Mouse (Mus musculus) neural tube, embryonic 13.5 days (tissue): Measurements from ENCODE around the gene Amd1. TPM values are rescaled to one million over a fixed set of nuclear protein-coding genes. Genes with fewer than 3 reads are reported as not detected.

ENCODE experiments used
- ATAC-seq: fragments of 200-750 bp; cut with Nextera tagmentation; 2 replicates; pipeline ENCODE4 v1.8.0; 2017; ENCODE audit warnings: low read depth, mild to moderate bottlenecking, moderate TSS enrichment, moderate library complexity
- H3K27ac ChIP-seq: fragments of 300-500 bp; sonication (generic); replicated peaks from 2 replicates; pipeline ENCODE4 v1.5.1; 2015; ENCODE audit warnings: moderate library complexity, mild to moderate bottlenecking, inconsistent platforms
- H3K27me3 ChIP-seq: fragments of 300-500 bp; sonication (generic); 2 replicates; pipeline ENCODE4 v1.6.1; 2015; ENCODE audit warnings: mild to moderate bottlenecking, inconsistent platforms
- H3K36me3 ChIP-seq: fragments of 300-500 bp; sonication (generic); 2 replicates; pipeline ENCODE4 v1.6.1; 2015; ENCODE audit warnings: mild to moderate bottlenecking, inconsistent platforms
- H3K4me1 ChIP-seq: fragments of 300-500 bp; sonication (generic); replicated peaks from 2 replicates; pipeline ENCODE4 v1.6.1; 2015; ENCODE audit warnings: inconsistent platforms
- H3K4me2 ChIP-seq: fragments of 300-500 bp; sonication (generic); 2 replicates; pipeline ENCODE4 v1.6.1; 2015; ENCODE audit warnings: inconsistent platforms, mild to moderate bottlenecking, moderate library complexity
- H3K4me3 ChIP-seq: fragments of 300-500 bp; sonication (generic); 2 replicates; pipeline ENCODE4 v1.5.1; 2015; ENCODE audit warnings: mild to moderate bottlenecking, inconsistent platforms
- H3K9ac ChIP-seq: fragments of 300-500 bp; sonication (generic); 2 replicates; pipeline ENCODE4 v1.6.1; 2015; ENCODE audit warnings: moderate library complexity, mild to moderate bottlenecking, inconsistent platforms
- H3K9me3 ChIP-seq: fragments of 300-500 bp; sonication (generic); 2 replicates; pipeline ENCODE4 v1.6.1; 2016; ENCODE audit warnings: inconsistent platforms
- WGBS: fragments of 180-500 bp; shearing (Covaris S2); methylation state at CpG from one replicate; pipeline ENCODE4 v1.1.7; 2015; 5-methylcytosine and 5-hydroxymethylcytosine counted together
- polyA plus RNA-seq: library from polyadenylated mRNA; unstranded; fragments of >200 nt; fragmentation: Nextera tagmentation; extraction: Ambion mirVana; gene quantifications from 2 replicates; pipeline ENCODE4 v1.2.1, GENCODE M21; 2015

Gene Amd1
- polyA plus RNA-seq, 1 experiment from 2014 or later: 40.6 TPM

DNA sequence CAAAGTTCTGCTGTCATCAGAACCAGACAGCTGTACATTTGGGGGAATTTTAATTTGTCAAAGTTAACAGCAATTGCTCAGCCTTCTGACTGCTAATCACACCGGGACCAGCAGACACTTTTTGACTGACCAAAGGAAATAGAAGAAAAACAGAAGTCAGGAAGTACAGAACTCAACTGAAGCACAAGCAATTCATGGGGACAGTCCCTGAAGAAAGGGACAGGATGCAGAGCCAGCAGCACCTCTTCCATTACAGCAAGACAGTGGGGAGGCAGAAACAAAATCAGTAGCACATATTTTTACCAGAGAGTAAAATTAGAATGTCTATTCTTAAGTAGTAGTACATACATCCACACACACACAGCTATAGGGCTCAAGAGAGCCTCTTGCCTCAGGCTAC is 15.2 kb downstream of the Amd1 start:
- Histone ChIP-seq H3K27me3 (no peaks in the 10 kb centered on the region), H3K4me3 (no peak overlapping the region), H3K36me3 (peaks cover 49% of the 10 kb centered on the region), H3K9me3 (no peaks in the 10 kb centered on the region), H3K9ac (no peak overlapping the region), H3K4me1 (no peaks in the 10 kb centered on the region), H3K4me2 (no peak overlapping the region), H3K27ac (no peak overlapping the region)
- 95% methylated on average over 1 of the region's 1 CpGs for WGBS
- ATAC-seq: no peak

DNA sequence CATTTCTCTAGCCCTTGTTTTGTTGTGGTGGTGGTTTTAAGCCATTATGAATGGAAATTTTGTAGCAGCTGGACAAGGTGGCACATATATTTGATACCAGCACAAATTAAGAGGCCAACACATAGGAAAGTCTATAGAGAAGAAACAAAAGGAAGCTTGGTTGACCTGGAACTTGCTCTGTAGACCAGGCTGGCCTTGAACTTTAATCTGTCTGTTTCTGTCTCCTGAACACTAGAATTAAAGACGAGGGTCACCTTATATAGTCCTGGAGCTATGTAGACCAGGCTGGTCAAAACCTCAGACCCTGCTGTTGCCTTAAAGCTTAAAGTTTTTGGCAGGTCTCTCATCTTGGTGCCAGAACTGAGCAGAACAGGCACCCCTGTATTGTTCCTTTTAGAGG is 16.4 kb downstream of the Amd1 start:
- 92% methylated on average over 1 of the region's 1 CpGs for WGBS

GRCm38 (mm10) chr10:40284997-40285396 is 17.0 kb downstream of the Amd1 start:
- no peaks in the 10 kb centered on the region for H3K9me3 ChIP-seq
- no peak overlapping the region for H3K27ac ChIP-seq
- no peaks in the 10 kb centered on the region for H3K4me1 ChIP-seq
- H3K27me3 ChIP-seq: no peaks in the 10 kb centered on the region
- WGBS: 92% methylated on average over 3 of the region's 3 CpGs
- peaks cover 35% of the 10 kb centered on the region for H3K36me3 ChIP-seq
- no peak overlapping the region for H3K4me3 ChIP-seq
- H3K9ac ChIP-seq: no peak overlapping the region
- no peak for ATAC-seq
- H3K4me2 ChIP-seq: no peak overlapping the region

More for the DNA sequence above, 16.4 kb downstream of the Amd1 start:
- H3K4me2 ChIP-seq: no peak overlapping the region
- no peaks in the 10 kb centered on the region for H3K9me3 ChIP-seq
- H3K4me3 ChIP-seq: no peak overlapping the region
- H3K27ac ChIP-seq: no peak overlapping the region
- ATAC-seq: no peak
- H3K9ac ChIP-seq: no peak overlapping the region
- no peaks in the 10 kb centered on the region for H3K27me3 ChIP-seq
- H3K4me1 ChIP-seq: no peaks in the 10 kb centered on the region
- peaks cover 37% of the 10 kb centered on the region for H3K36me3 ChIP-seq

- no peak overlapping the region for H3K4me3 ChIP-seq
- 80% methylated on average over 10 of the region's 10 CpGs for WGBS
- H3K36me3 ChIP-seq: peaks cover 28% of the 10 kb centered on the region
- no peak overlapping the region for H3K27ac ChIP-seq
- no peaks in the 10 kb centered on the region for H3K4me1 ChIP-seq
- H3K27me3 ChIP-seq: no peaks in the 10 kb centered on the region
- no peak overlapping the region for H3K4me2 ChIP-seq
- no peak overlapping the region for H3K9ac ChIP-seq
- ATAC-seq: peak; percentile 32; the same call in 1 of the 2 replicates
- H3K9me3 ChIP-seq: no peaks in the 10 kb centered on the region
These were observed 17.7 kb downstream of the Amd1 start for GRCm38 (mm10) chr10:40284179-40284831.

- no peak overlapping the region for H3K27ac ChIP-seq
- no peaks in the 10 kb centered on the region for H3K27me3 ChIP-seq
- 91% methylated on average over 9 of the region's 9 CpGs for WGBS
- no peak overlapping the region for H3K4me3 ChIP-seq
- H3K9me3 ChIP-seq: no peaks in the 10 kb centered on the region
- H3K4me2 ChIP-seq: no peak overlapping the region
- H3K36me3 ChIP-seq: peaks cover 28% of the 10 kb centered on the region
- H3K4me1 ChIP-seq: no peaks in the 10 kb centered on the region
- no peak for ATAC-seq
- H3K9ac ChIP-seq: no peak overlapping the region
These were observed 18.4 kb downstream of the Amd1 start for GRCm38 (mm10) chr10:40283636-40284035.

DNA sequence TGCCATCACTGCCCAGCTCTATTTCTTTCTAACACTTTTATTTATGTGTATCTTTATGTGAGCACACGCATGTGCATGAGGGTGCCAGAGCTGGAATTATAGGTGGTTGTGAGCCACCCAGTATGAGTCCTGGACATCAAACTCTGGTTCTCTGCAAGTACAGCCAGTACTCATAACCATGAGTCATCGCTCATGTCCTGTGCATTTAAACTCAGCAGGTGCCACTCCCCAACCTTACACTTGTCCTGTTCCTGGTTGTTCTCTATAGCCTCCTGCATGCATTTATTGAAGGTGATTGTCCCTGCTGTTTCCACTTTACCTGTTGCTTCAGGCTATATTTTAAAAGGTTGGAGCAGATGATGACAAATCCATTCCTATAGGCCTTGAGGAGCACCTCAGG is 20.4 kb downstream of the Amd1 start:
- peaks cover 21% of the 10 kb centered on the region for H3K36me3 ChIP-seq
- no peak overlapping the region for H3K4me2 ChIP-seq
- no peak overlapping the region for H3K27ac ChIP-seq
- H3K4me1 ChIP-seq: no peaks in the 10 kb centered on the region
- 98% methylated on average over 2 of the region's 2 CpGs for WGBS
- no peaks in the 10 kb centered on the region for H3K27me3 ChIP-seq
- H3K4me3 ChIP-seq: no peak overlapping the region
- ATAC-seq: no peak
- H3K9ac ChIP-seq: no peak overlapping the region
- H3K9me3 ChIP-seq: no peaks in the 10 kb centered on the region

GRCm38 (mm10) chr10:40278317-40278716 is 23.7 kb downstream of the Amd1 start:
- no peak for ATAC-seq
- Histone ChIP-seq H3K4me1 (no peaks in the 10 kb centered on the region), H3K36me3 (0 out of 2 replicates have a peak, but pooled peaks cover 4% of the 10 kb centered on the region), H3K27ac (no peak overlapping the region), H3K27me3 (no peaks in the 10 kb centered on the region), H3K9me3 (no peaks in the 10 kb centered on the region), H3K4me2 (no peak overlapping the region), H3K4me3 (no peak overlapping the region), H3K9ac (no peak overlapping the region)
- 68% methylated on average over 5 of the region's 5 CpGs for WGBS

DNA sequence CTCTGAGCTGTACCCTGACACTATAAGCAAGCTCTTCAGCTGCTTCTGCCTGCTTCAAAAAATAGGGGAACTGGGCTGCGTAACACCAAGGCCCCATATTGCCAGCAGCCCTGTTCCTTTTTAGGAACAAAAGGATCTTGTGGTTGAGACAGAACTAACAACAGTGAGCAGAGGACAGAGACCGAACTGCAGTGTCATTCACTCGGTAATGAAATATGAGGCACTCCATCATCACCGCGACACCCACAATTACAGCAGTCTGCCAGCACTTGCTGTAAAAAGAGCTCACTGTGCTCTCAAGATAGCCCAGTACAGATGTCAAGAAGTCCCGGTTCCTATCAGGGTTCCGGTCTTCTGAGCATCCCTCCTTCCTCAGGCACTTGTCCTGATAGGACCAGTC is 26.0 kb downstream of the Amd1 start:
- Histone ChIP-seq H3K36me3 (no peaks in the 10 kb centered on the region), H3K4me1 (no peaks in the 10 kb centered on the region), H3K9ac (no peak overlapping the region), H3K9me3 (no peaks in the 10 kb centered on the region), H3K27ac (no peak overlapping the region), H3K4me2 (no peak overlapping the region), H3K27me3 (no peaks in the 10 kb centered on the region), H3K4me3 (no peak overlapping the region)
- no peak for ATAC-seq
- WGBS: 62% methylated on average over 7 of the region's 7 CpGs

GRCm38 (mm10) chr10:40273938-40274337 is 28.0 kb downstream of the Amd1 start:
- Histone ChIP-seq H3K27me3 (no peaks in the 10 kb centered on the region), H3K4me2 (no peak overlapping the region), H3K4me1 (no peaks in the 10 kb centered on the region), H3K27ac (no peak overlapping the region), H3K9me3 (no peaks in the 10 kb centered on the region), H3K4me3 (no peak overlapping the region), H3K36me3 (no peaks in the 10 kb centered on the region), H3K9ac (no peak overlapping the region)
- WGBS: 74% methylated on average over 5 of the region's 5 CpGs
- ATAC-seq: no peak

- Histone ChIP-seq H3K4me1 (no peaks in the 10 kb centered on the region), H3K36me3 (no peaks in the 10 kb centered on the region), H3K4me3 (no peak overlapping the region), H3K9me3 (no peaks in the 10 kb centered on the region), H3K9ac (no peak overlapping the region), H3K4me2 (no peak overlapping the region), H3K27me3 (no peaks in the 10 kb centered on the region), H3K27ac (no peak overlapping the region)
- WGBS: 89% methylated on average over 3 of the region's 3 CpGs
- no peak for ATAC-seq
These were observed 30.8 kb downstream of the Amd1 start for GRCm38 (mm10) chr10:40271216-40271615.

GRCm38 (mm10) chr10:40264920-40265319 is 37.1 kb downstream of the Amd1 start:
- no peak overlapping the region for H3K4me3 ChIP-seq
- H3K4me2 ChIP-seq: no peak overlapping the region
- no peak overlapping the region for H3K9ac ChIP-seq
- no peaks in the 10 kb centered on the region for H3K27me3 ChIP-seq
- no peaks in the 10 kb centered on the region for H3K9me3 ChIP-seq
- H3K4me1 ChIP-seq: no peaks in the 10 kb centered on the region
- no peak overlapping the region for H3K27ac ChIP-seq
- ATAC-seq: no peak
- no peaks in the 10 kb centered on the region for H3K36me3 ChIP-seq
- WGBS: 89% methylated on average over 3 of the region's 3 CpGs

DNA sequence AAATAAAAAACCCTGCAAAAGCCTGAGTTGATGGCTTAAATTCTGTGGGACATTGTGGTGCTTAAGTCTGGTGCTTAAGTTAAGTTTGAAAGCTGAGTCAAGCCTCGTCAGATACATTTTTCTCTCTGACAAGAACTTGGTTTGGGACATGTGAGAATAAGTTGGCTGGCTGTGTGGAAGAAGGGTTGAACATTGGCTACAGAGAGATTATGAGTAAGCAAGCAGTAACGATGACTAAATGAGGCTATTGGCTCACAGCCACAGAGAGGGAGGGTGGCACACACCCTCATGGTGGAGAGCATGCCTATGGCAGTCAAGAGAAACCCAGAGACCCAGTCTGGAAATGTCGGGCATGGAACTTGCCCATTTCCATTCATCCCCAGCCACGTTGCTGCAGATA is 38.3 kb downstream of the Amd1 start:
- no peaks in the 10 kb centered on the region for H3K36me3 ChIP-seq
- H3K4me3 ChIP-seq: no peak overlapping the region
- ATAC-seq: no peak
- H3K9me3 ChIP-seq: no peaks in the 10 kb centered on the region
- no peak overlapping the region for H3K4me2 ChIP-seq
- H3K4me1 ChIP-seq: peaks cover 1% of the 10 kb centered on the region; the same call in 1 of the 2 replicates
- no peak overlapping the region for H3K9ac ChIP-seq
- no peak overlapping the region for H3K27ac ChIP-seq
- no peaks in the 10 kb centered on the region for H3K27me3 ChIP-seq
- WGBS: 83% methylated on average over 4 of the region's 4 CpGs

GRCm38 (mm10) chr10:40262200-40262599 is 39.8 kb downstream of the Amd1 start:
- WGBS: 92% methylated on average over 6 of the region's 6 CpGs
- H3K9me3 ChIP-seq: no peaks in the 10 kb centered on the region
- no peak overlapping the region for H3K4me3 ChIP-seq
- no peak overlapping the region for H3K9ac ChIP-seq
- no peaks in the 10 kb centered on the region for H3K36me3 ChIP-seq
- H3K27ac ChIP-seq: no peak overlapping the region
- ATAC-seq: no peak
- no peaks in the 10 kb centered on the region for H3K27me3 ChIP-seq
- H3K4me1 ChIP-seq: peaks cover 5% of the 10 kb centered on the region; the same call in 1 of the 2 replicates
- no peak overlapping the region for H3K4me2 ChIP-seq
